Mouse (Mus musculus) heart, embryonic 13.5 days (tissue): Measurements from ENCODE around the gene Cpne1. TPM values are rescaled to one million over a fixed set of nuclear protein-coding genes. Genes with fewer than 3 reads are reported as not detected.
"Not testable (repeated sequence)": the region's sequence is repeated elsewhere in the genome, so short reads cannot be mapped to it uniquely, and the experiment has no call there.

ENCODE experiments used
- ATAC-seq: fragments of 200-750 bp; cut with Nextera tagmentation; 2 replicates; pipeline ENCODE4 v1.8.0; 2017; ENCODE audit warnings: moderate TSS enrichment; ENCODE audit not compliant: insufficient number of reproducible peaks, low FRiP score, low TSS enrichment; ENCODE audit errors: extremely low read depth
- H3K27ac ChIP-seq: fragments of 300-500 bp; sonication (generic); replicated peaks from 2 replicates; pipeline ENCODE4 v1.5.1; 2015; ENCODE audit warnings: moderate library complexity, mild to moderate bottlenecking, inconsistent platforms
- H3K27me3 ChIP-seq: fragments of 300-500 bp; sonication (generic); replicated peaks from 2 replicates; pipeline ENCODE4 v1.6.1; 2015; ENCODE audit warnings: mild to moderate bottlenecking, inconsistent platforms
- H3K36me3 ChIP-seq: fragments of 300-500 bp; sonication (generic); 2 replicates; pipeline ENCODE4 v1.6.1; 2015; ENCODE audit warnings: mild to moderate bottlenecking, inconsistent platforms
- H3K4me1 ChIP-seq: fragments of 300-500 bp; sonication (generic); 2 replicates; pipeline ENCODE4 v1.6.1; 2015; ENCODE audit warnings: inconsistent platforms
- H3K4me2 ChIP-seq: fragments of 300-500 bp; sonication (generic); 2 replicates; pipeline ENCODE4 v1.6.1; 2015; ENCODE audit warnings: inconsistent platforms, mild to moderate bottlenecking, moderate library complexity
- H3K4me3 ChIP-seq: fragments of 300-500 bp; sonication (generic); 2 replicates; pipeline ENCODE4 v1.5.1; 2015; ENCODE audit warnings: moderate library complexity, mild to moderate bottlenecking, inconsistent platforms
- H3K9ac ChIP-seq: fragments of 300-500 bp; sonication (generic); 2 replicates; pipeline ENCODE4 v1.6.1; 2015; ENCODE audit warnings: inconsistent platforms, mild to moderate bottlenecking, moderate library complexity
- H3K9me3 ChIP-seq: fragments of 300-500 bp; sonication (generic); 2 replicates; pipeline ENCODE4 v1.6.1; 2016; ENCODE audit warnings: inconsistent platforms
- WGBS: fragments of 180-500 bp; shearing (Covaris S2); methylation state at CpG from one replicate; pipeline ENCODE4 v1.1.7; 2015; ENCODE audit warnings: mixed read lengths; 5-methylcytosine and 5-hydroxymethylcytosine counted together
- polyA plus RNA-seq: library from polyadenylated mRNA; unstranded; fragments of >200 nt; fragmentation: Nextera tagmentation; extraction: Ambion mirVana; gene quantifications from 2 replicates; pipeline ENCODE4 v1.2.1, GENCODE M21; 2015

The Cpne1 gene
- polyA plus RNA-seq, 1 experiment from 2014 or later, result 22.7 TPM

DNA sequence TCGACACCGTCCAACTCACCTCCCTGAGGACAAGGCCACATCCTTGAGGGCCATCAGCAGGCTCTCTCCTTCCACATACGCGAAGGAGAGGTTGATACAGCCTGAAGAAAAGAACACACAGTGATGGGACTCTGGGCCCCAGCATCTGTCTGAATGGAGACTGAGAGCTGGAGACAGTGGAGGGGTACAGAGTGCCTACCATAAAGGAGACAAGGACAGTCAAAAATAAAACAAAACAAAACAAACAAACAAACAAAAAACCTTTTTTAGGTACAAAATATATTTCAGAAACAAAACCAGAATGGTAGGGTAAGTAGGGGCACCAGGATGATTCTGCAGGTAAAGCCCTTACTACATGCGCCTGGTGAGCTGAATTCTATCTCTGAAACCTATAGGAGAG lies 15.2 kb upstream of the Cpne1 start, which contains the start of gene Gm28036:
TSS of gene Gm28036 (minus strand) at position 101 of the 400 bp plus-strand sequence.
- Histone ChIP-seq H3K27me3 (no peaks in the 10 kb centered on the region), H3K4me1 (0 out of 2 replicates have a peak, but pooled peaks cover 4% of the 10 kb centered on the region), H3K36me3 (peaks cover 74% of the 10 kb centered on the region), H3K4me2 (no peak within 1 kb of the TSS), H3K4me3 (no peak within 1 kb of the TSS), H3K9ac (no peak within 1 kb of the TSS), H3K27ac (no peak within 1 kb of the TSS), H3K9me3 (no peaks in the 10 kb centered on the region)
- WGBS, result 89% methylated on average over 5 of the region's 5 CpGs
- no peak for ATAC-seq

GRCm38 (mm10) chr2:156123731-156124130 lies 12.0 kb upstream of the Cpne1 start:
- H3K9ac ChIP-seq, result no peak overlapping the region
- no peaks in the 10 kb centered on the region for H3K4me1 ChIP-seq
- H3K9me3 ChIP-seq, result 0 out of 2 replicates have a peak, but pooled peaks cover 4% of the 10 kb centered on the region
- H3K27ac ChIP-seq, result no peak overlapping the region
- H3K4me3 ChIP-seq, result no peak overlapping the region
- ATAC-seq, result no peak
- H3K27me3 ChIP-seq, result no peaks in the 10 kb centered on the region
- H3K4me2 ChIP-seq, result no peak overlapping the region
- peaks cover 51% of the 10 kb centered on the region for H3K36me3 ChIP-seq
- WGBS, result 79% methylated on average over 5 of the region's 5 CpGs

DNA sequence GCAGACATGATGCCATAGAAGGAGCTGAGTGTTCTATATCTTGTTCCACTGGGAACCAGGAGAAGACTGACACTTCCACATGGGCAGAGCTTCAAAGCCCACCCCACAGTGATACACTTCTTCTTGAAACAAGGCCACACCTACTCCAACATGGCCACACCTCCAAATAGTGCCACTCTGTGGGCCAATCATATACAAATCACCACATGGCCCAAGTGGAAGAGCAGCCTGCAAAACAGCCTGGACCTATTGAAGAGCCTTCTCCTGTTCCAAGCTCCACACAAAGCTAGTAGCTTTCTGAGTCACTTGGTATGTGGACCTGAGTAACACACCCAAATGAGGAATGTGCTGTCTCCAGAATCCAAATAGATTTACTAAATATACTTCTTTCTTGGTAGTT lies 7.8 kb upstream of the Cpne1 start:
- H3K36me3 ChIP-seq, result peaks cover 20% of the 10 kb centered on the region
- no peak overlapping the region for H3K9ac ChIP-seq
- no peaks in the 10 kb centered on the region for H3K27me3 ChIP-seq
- H3K9me3 ChIP-seq, result 0 out of 2 replicates have a peak, but pooled peaks cover 4% of the 10 kb centered on the region
- no peaks in the 10 kb centered on the region for H3K4me1 ChIP-seq
- no peak overlapping the region for H3K4me3 ChIP-seq
- no peak overlapping the region for H3K4me2 ChIP-seq
- no peak for ATAC-seq
- H3K27ac ChIP-seq, result no peak overlapping the region

- WGBS, result 16% methylated on average over 5 of the region's 5 CpGs
- not testable (repeated sequence) for ATAC-seq, H3K9me3 ChIP-seq, H3K27me3 ChIP-seq, H3K36me3 ChIP-seq
- Histone ChIP-seq H3K4me2 (peak overlapping the region; percentile 79), H3K9ac (peak overlapping the region; percentile 98), H3K27ac (peak overlapping the region; percentile 87), H3K4me3 (peak overlapping the region; percentile 99), H3K4me1 (peaks cover 17% of the 10 kb centered on the region)
These were observed 287 bp upstream of the Cpne1 start for GRCm38 (mm10) chr2:156112080-156112423.

DNA sequence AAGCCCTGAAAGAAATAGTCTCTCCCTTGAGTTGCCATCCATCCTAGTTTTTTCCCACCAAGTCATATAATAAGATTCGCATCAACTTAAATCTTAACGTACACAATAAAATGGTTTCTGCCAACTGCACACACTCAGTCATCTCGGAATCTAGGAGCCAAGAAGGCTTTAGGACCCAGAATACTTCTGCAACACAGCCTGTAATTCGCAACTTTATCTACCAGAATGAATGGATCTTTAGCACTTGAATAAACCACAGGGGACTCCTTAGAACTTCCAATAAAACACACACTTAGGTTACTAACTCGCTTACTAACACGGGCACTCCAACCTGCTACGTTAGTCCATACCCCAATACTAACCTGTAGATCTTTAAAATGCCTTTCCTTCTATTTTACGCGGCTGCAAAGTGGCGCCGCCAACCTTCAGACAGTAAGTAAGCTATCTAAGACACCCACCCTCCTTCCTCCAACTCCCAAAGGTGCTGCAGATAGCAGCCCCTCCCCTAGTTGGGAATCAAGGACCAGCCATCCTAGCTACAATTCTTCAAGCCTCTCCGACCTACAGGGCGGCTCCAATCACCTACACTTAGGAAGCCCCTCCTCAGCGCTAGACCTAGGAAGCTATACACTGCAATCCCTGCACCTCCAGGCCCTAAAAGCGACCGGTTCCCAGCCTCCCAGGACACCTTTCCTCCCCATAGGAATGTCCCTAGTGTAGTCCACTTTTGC lies 973 bp downstream of the Cpne1 start:
- under 1% methylated on average over 16 of the region's 16 CpGs for WGBS
- H3K27me3 ChIP-seq, result no peaks in the 10 kb centered on the region

DNA sequence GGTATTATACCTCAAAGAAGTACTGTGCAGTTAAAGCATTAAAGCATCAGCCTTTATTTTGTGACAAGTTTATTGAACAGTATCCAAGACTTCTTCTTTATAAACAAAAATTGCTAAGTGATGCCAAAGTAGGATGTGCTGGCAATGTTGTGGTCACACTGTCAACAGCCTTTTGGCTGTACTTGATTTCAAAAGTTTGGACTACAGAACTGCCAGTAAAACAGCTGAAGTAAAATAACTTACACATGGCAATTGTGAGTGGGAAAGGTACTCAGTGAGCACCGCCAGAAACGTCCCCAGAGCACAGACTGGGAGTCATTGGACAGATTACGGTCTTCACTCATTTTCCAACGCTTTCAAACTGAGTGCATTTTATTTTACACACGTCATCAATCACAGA lies 19.8 kb downstream of the Cpne1 start:
- Histone ChIP-seq H3K27me3 (no peaks in the 10 kb centered on the region), H3K9ac (no peak overlapping the region), H3K4me2 (no peak overlapping the region), H3K9me3 (no peaks in the 10 kb centered on the region), H3K36me3 (peaks cover 55% of the 10 kb centered on the region), H3K4me3 (no peak overlapping the region), H3K4me1 (peaks cover 3% of the 10 kb centered on the region; the same call in 1 of the 2 replicates), H3K27ac (no peak overlapping the region)
- WGBS, result 78% methylated on average over 5 of the region's 5 CpGs
- no peak for ATAC-seq

More for the DNA sequence above, 973 bp downstream of the Cpne1 start:
- Histone ChIP-seq H3K4me2 (peak overlapping the region; percentile 79), H3K4me1 (peaks cover 25% of the 10 kb centered on the region), H3K9ac (peak overlapping the region; percentile 98), H3K27ac (peak overlapping the region; percentile 87), H3K4me3 (peak overlapping the region; percentile 99), H3K9me3 (no peaks in the 10 kb centered on the region), H3K36me3 (peaks cover 10% of the 10 kb centered on the region)
- ATAC-seq, result peak; percentile 41; the same call in 1 of the 2 replicates

DNA sequence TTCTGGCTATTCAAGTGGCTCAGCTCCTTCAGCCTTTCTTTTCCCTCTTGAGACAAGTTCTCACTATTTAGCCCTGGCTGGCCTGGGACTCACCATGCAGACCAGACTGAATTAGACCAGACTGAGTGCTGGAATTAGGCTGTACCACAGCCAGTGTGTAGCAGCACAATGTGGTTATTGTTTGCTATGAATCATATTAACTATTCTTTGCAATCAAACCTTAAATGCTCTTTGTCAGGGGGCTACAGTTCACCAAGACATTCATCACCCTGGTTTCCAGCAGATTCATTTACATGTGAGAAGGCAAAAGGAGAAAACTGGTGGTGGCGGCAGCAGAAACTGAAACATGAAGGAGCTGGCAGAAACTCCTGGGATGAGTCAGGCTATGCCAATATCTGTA lies 22.0 kb downstream of the Cpne1 start:
- H3K4me1 ChIP-seq, result peaks cover 15% of the 10 kb centered on the region
- no peak overlapping the region for H3K4me2 ChIP-seq
- H3K9me3 ChIP-seq, result no peaks in the 10 kb centered on the region
- peaks cover 34% of the 10 kb centered on the region for H3K36me3 ChIP-seq
- H3K9ac ChIP-seq, result no peak overlapping the region
- H3K4me3 ChIP-seq, result no peak overlapping the region
- no peak overlapping the region for H3K27ac ChIP-seq
- WGBS, result 88% methylated on average over 1 of the region's 1 CpGs
- no peaks in the 10 kb centered on the region for H3K27me3 ChIP-seq
- ATAC-seq, result no peak

DNA sequence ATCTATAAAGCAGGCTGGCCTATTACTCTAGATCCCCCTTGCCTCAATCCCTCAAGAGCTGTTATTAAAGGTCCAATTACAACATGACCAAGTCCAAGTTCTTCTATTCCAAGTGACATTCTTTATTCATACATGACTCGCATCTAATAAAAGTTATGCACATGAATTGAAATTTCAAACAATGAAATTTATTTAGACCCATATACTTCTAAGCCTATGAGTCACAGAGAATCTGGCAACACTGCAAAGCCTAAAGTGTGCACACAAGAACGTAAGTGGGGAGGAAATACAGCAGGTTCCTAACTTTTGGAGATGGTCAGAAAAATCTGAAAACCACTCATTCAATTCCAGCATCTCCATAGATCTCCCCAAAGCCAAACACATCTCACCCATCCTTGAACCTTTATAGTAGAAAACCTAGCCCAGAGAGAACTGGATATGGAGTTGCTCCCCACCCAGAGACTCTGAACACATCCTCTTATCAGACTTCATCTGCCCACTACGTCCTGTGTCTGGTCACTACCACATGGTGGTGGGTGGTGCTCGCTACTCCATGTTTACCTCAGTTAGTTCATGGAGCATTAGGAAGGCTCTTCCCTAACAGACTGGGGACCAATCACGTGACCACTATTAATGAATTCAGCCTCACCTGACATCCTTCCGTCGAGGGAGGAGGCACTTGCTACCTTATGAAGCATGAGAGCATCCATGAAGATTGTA lies 24.2 kb downstream of the Cpne1 start:
- ATAC-seq, result no peak
- H3K9me3 ChIP-seq, result no peaks in the 10 kb centered on the region
- no peak overlapping the region for H3K4me2 ChIP-seq
- no peaks in the 10 kb centered on the region for H3K27me3 ChIP-seq
- 85% methylated on average over 7 of the region's 7 CpGs for WGBS
- H3K4me3 ChIP-seq, result no peak overlapping the region
- H3K27ac ChIP-seq, result no peak overlapping the region
- no peak overlapping the region for H3K9ac ChIP-seq
- peaks cover 24% of the 10 kb centered on the region for H3K4me1 ChIP-seq
- peaks cover 24% of the 10 kb centered on the region for H3K36me3 ChIP-seq

DNA sequence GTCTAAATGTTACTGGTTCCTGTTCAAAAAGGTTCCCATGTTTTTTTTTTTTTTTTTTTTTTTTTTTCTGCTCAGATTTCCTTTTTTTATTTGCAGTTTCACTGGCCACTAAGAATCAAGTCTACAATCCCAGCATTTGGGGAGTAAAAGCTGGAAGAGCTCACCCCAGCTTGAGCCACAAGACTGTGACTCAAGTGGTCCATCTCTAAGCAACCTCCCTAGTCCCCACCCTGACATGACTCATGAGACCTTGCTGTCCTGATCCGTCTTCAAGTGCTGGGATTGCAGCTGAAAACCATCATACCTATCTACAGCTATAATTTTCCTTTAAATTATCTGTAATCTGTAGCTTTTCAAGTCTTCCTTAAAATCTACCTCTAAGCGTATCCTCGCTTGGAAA lies 27.2 kb downstream of the Cpne1 start:
- Histone ChIP-seq H3K9ac (no peak overlapping the region), H3K4me3 (no peak overlapping the region), H3K27ac (no peak overlapping the region), H3K4me2 (no peak overlapping the region), H3K4me1 (peaks cover 54% of the 10 kb centered on the region), H3K36me3 (peaks cover 9% of the 10 kb centered on the region), H3K27me3 (no peaks in the 10 kb centered on the region), H3K9me3 (no peaks in the 10 kb centered on the region)
- ATAC-seq, result no peak
- WGBS, result 85% methylated on average over 3 of the region's 3 CpGs

GRCm38 (mm10) chr2:156080391-156080790 lies 31.4 kb downstream of the Cpne1 start:
- H3K9me3 ChIP-seq, result no peaks in the 10 kb centered on the region
- H3K4me2 ChIP-seq, result no peak overlapping the region
- peaks cover 37% of the 10 kb centered on the region for H3K36me3 ChIP-seq
- no peak for ATAC-seq
- 79% methylated on average over 7 of the region's 7 CpGs for WGBS
- H3K27me3 ChIP-seq, result no peaks in the 10 kb centered on the region
- H3K4me1 ChIP-seq, result peaks cover 43% of the 10 kb centered on the region
- 0 out of 2 replicates have a peak overlapping the region, but pooled peaks have one; percentile 24 for H3K27ac ChIP-seq
- no peak overlapping the region for H3K9ac ChIP-seq
- H3K4me3 ChIP-seq, result no peak overlapping the region

DNA sequence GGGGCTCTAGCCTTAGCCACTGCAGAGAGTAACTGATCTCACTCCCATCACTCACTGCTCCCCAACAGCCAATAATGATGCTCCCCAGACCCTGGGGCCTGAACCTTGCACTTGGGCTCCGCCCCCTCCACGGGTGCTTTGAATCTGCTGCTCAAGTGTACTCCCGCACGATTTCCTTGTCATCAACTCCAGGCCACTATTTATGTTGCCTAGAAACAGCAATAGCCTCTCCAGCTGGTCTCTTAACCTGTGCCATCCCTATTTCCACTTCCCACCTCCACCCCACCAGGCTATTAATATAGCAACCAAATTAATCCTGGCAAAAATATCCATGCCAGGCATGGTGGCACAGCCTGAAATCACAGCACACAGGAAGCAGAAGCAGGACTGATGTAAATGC lies 32.1 kb downstream of the Cpne1 start:
- H3K4me3 ChIP-seq, result no peak overlapping the region
- no peak overlapping the region for H3K4me2 ChIP-seq
- H3K4me1 ChIP-seq, result peaks cover 43% of the 10 kb centered on the region
- no peak overlapping the region for H3K9ac ChIP-seq
- no peaks in the 10 kb centered on the region for H3K27me3 ChIP-seq
- H3K9me3 ChIP-seq, result no peaks in the 10 kb centered on the region
- peaks cover 44% of the 10 kb centered on the region for H3K36me3 ChIP-seq
- ATAC-seq, result no peak
- WGBS, result 34% methylated on average over 4 of the region's 4 CpGs
- H3K27ac ChIP-seq, result peak overlapping the region; percentile 24; the same call in 1 of the 2 replicates
